Mouse (Mus musculus) bone marrow, adult 2 months (tissue): ENCODE results near the gene Atxn7l1.

ENCODE experiments used
- CTCF ChIP-seq: fragments of 200-500 bp; IDR thresholded peaks from 2 replicates; pipeline ENCODE4 v1.5.1; 2011; ENCODE audit warnings: low read length, control low read depth; ENCODE audit not compliant: control insufficient read depth, insufficient read depth
- POLR2A ChIP-seq: fragments of 200-500 bp; IDR thresholded peaks from 2 replicates; pipeline ENCODE4 v1.6.1; 2011; ENCODE audit warnings: low read depth, mild to moderate bottlenecking, control low read depth, low read length, borderline replicate concordance; ENCODE audit not compliant: control insufficient read depth

- TF ChIP-seq POLR2A (no peak), CTCF (no peak)
Measured at GRCm38 (mm10) chr12:33169777-33170494, 22.4 kb downstream of the Atxn7l1 start.
